Mouse (Mus musculus): ENCODE results near the gene Ncoa4. TPM values are rescaled to one million over a fixed set of nuclear protein-coding genes. Genes with fewer than 3 reads are reported as not detected.
"Not testable (repeated sequence)": the region's sequence is repeated elsewhere in the genome, so short reads cannot be mapped to it uniquely, and the experiment has no call there.

The Ncoa4 gene
- polyA plus RNA-seq, 1 experiment, result 103 TPM

GRCm38 (mm10) chr14:32131836-32132235 lies 27.8 kb upstream of the Ncoa4 start:
- Histone ChIP-seq H3K27ac (ENCODE audit: control insufficient read depth, insufficient read depth, low read depth, low read length) (no peak overlapping the region), H3K36me3 (ENCODE audit: control insufficient read depth, insufficient read depth, low read length) (no peaks in the 10 kb centered on the region), H3K4me1 (ENCODE audit: control insufficient read depth, insufficient read depth, low read length) (no peaks in the 10 kb centered on the region), H3K4me3 (ENCODE audit: control insufficient read depth, low read depth, low read length) (no peak overlapping the region), H3K27me3 (ENCODE audit: control insufficient read depth, insufficient read depth, low read length) (no peaks in the 10 kb centered on the region)
- no peak for TF ChIP-seq POLR2A (IDR thresholded peaks at IDR 0.05; ENCODE audit: control insufficient read depth, low read depth, low read length)
- TF ChIP-seq CTCF (IDR thresholded peaks at IDR 0.05; ENCODE audit: control insufficient read depth, insufficient read depth, insufficient replicate concordance, low read depth, low read length), result no peak

- Histone ChIP-seq H3K4me3 (ENCODE audit: control insufficient read depth, low read depth, low read length) (no peak overlapping the region), H3K36me3 (ENCODE audit: control insufficient read depth, insufficient read depth, low read length) (no peaks in the 10 kb centered on the region), H3K4me1 (ENCODE audit: control insufficient read depth, insufficient read depth, low read length) (no peaks in the 10 kb centered on the region), H3K27me3 (ENCODE audit: control insufficient read depth, insufficient read depth, low read length) (no peaks in the 10 kb centered on the region), H3K27ac (ENCODE audit: control insufficient read depth, insufficient read depth, low read depth, low read length) (no peak overlapping the region)
- TF ChIP-seq POLR2A (IDR thresholded peaks at IDR 0.05; ENCODE audit: control insufficient read depth, low read depth, low read length) (no peak), CTCF (IDR thresholded peaks at IDR 0.05; ENCODE audit: control insufficient read depth, insufficient read depth, insufficient replicate concordance, low read depth, low read length) (no peak)
Measured at GRCm38 (mm10) chr14:32134293-32134692, 25.4 kb upstream of the Ncoa4 start.

GRCm38 (mm10) chr14:32136467-32136866 lies 23.2 kb upstream of the Ncoa4 start:
- H3K27ac ChIP-seq (ENCODE audit: control insufficient read depth, insufficient read depth, low read depth, low read length); H3K4me1 ChIP-seq (ENCODE audit: control insufficient read depth, insufficient read depth, low read length); H3K4me3 ChIP-seq (ENCODE audit: control insufficient read depth, low read depth, low read length); H3K27me3 ChIP-seq (ENCODE audit: control insufficient read depth, insufficient read depth, low read length); H3K36me3 ChIP-seq (ENCODE audit: control insufficient read depth, insufficient read depth, low read length): not testable (repeated sequence)

GRCm38 (mm10) chr14:32140359-32140965 lies 19.2 kb upstream of the Ncoa4 start:
- Histone ChIP-seq H3K27me3 (ENCODE audit: control insufficient read depth, insufficient read depth, low read length) (no peaks in the 10 kb centered on the region), H3K4me3 (ENCODE audit: control insufficient read depth, low read depth, low read length) (peak overlapping the region; percentile 16), H3K4me1 (ENCODE audit: control insufficient read depth, insufficient read depth, low read length) (peaks cover 3% of the 10 kb centered on the region; the same call in 1 of the 2 replicates), H3K27ac (ENCODE audit: control insufficient read depth, insufficient read depth, low read depth, low read length) (no peak overlapping the region), H3K36me3 (ENCODE audit: control insufficient read depth, insufficient read depth, low read length) (no peaks in the 10 kb centered on the region)
- TF ChIP-seq POLR2A (IDR thresholded peaks at IDR 0.05; ENCODE audit: control insufficient read depth, low read depth, low read length) (no peak), CTCF (IDR thresholded peaks at IDR 0.05; ENCODE audit: control insufficient read depth, insufficient read depth, insufficient replicate concordance, low read depth, low read length) (no peak)

- H3K27ac ChIP-seq (ENCODE audit: control insufficient read depth, insufficient read depth, low read depth, low read length), result no peak within 1 kb of the TSS
- no peaks in the 10 kb centered on the region for H3K27me3 ChIP-seq (ENCODE audit: control insufficient read depth, insufficient read depth, low read length)
- TF ChIP-seq POLR2A (IDR thresholded peaks at IDR 0.05; ENCODE audit: control insufficient read depth, low read depth, low read length) (no peak), CTCF (IDR thresholded peaks at IDR 0.05; ENCODE audit: control insufficient read depth, insufficient read depth, insufficient replicate concordance, low read depth, low read length) (no peak)
- no peaks in the 10 kb centered on the region for H3K36me3 ChIP-seq (ENCODE audit: control insufficient read depth, insufficient read depth, low read length)
- H3K4me1 ChIP-seq (ENCODE audit: control insufficient read depth, insufficient read depth, low read length), result peaks cover 3% of the 10 kb centered on the region; the same call in 1 of the 2 replicates
- H3K4me3 ChIP-seq (ENCODE audit: control insufficient read depth, low read depth, low read length), result no peak within 1 kb of the TSS; the same call in 1 of the 2 replicates
Measured at GRCm38 (mm10) chr14:32141723-32142122, 17.9 kb upstream of the Ncoa4 start, which contains the start of gene Msmb. TSS of gene Msmb (plus strand) at chr14:32142023.

GRCm38 (mm10) chr14:32144734-32145133 lies 14.9 kb upstream of the Ncoa4 start:
- H3K4me3 ChIP-seq (ENCODE audit: control insufficient read depth, low read depth, low read length), result no peak overlapping the region
- no peaks in the 10 kb centered on the region for H3K27me3 ChIP-seq (ENCODE audit: control insufficient read depth, insufficient read depth, low read length)
- no peak for TF ChIP-seq CTCF (IDR thresholded peaks at IDR 0.05; ENCODE audit: control insufficient read depth, insufficient read depth, insufficient replicate concordance, low read depth, low read length)
- TF ChIP-seq POLR2A (IDR thresholded peaks at IDR 0.05; ENCODE audit: control insufficient read depth, low read depth, low read length), result no peak
- H3K4me1 ChIP-seq (ENCODE audit: control insufficient read depth, insufficient read depth, low read length), result peaks cover 3% of the 10 kb centered on the region; the same call in 1 of the 2 replicates
- H3K27ac ChIP-seq (ENCODE audit: control insufficient read depth, insufficient read depth, low read depth, low read length), result no peak overlapping the region
- H3K36me3 ChIP-seq (ENCODE audit: control insufficient read depth, insufficient read depth, low read length), result no peaks in the 10 kb centered on the region

- TF ChIP-seq POLR2A (IDR thresholded peaks at IDR 0.05; ENCODE audit: control insufficient read depth, low read depth, low read length) (no peak), CTCF (IDR thresholded peaks at IDR 0.05; ENCODE audit: control insufficient read depth, insufficient read depth, insufficient replicate concordance, low read depth, low read length) (no peak)
- Histone ChIP-seq H3K27ac (ENCODE audit: control insufficient read depth, insufficient read depth, low read depth, low read length) (no peak overlapping the region), H3K27me3 (ENCODE audit: control insufficient read depth, insufficient read depth, low read length) (no peaks in the 10 kb centered on the region), H3K36me3 (ENCODE audit: control insufficient read depth, insufficient read depth, low read length) (no peaks in the 10 kb centered on the region), H3K4me3 (ENCODE audit: control insufficient read depth, low read depth, low read length) (no peak overlapping the region), H3K4me1 (ENCODE audit: control insufficient read depth, insufficient read depth, low read length) (peaks cover 3% of the 10 kb centered on the region; the same call in 1 of the 2 replicates)
Measured at GRCm38 (mm10) chr14:32145401-32145800, 14.3 kb upstream of the Ncoa4 start.

Data from testis, adult 2 months (tissue).